Mouse (Mus musculus): ENCODE data around the gene Ampd1.

Ampd1 gene

DNA sequence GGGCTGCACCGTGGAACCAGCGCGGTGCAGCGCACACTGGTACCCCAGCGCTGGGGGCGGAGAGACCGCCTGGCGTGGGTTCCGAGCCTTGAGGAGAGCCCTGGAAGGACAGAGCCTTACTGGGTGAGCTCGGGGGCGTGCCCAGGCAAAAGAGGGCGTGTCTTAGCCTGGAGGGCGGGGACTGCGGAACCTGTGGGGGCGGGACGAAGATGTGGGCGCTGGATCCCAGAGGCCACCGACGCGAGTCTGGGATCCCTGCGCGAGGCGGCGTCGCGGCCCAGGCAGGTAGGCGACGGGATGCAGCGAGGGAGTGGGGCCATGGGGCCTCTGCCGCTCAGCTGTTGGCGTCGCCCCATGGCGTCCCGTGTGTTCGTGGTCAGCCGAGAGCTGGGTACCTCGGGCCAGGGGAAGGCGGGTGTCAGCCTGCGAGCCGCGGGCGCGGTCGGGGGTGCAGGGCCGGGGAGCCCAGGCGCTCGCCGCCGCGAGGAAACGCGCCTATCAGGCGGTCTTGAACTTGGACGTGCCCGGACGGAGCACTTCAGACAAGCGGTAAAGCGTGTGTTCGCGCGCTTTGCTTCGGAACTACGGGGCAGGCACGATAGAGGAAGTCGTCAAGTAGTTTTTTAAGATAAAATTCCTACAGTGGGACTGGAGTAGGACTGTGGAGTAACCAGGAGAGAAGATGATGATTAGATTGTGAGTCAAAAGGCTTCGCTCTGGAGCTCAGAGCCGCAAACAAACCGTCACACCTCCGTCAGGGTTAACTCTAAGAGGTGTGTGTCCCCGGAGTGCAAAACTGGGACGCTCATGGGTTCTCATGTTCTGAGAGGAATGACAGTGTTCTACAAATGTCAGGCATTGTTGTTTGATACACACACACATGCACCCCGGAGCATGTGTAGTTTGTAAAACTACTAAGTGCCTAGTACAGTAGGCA is 28.9 kb downstream of the Ampd1 start, which contains the start of gene Dennd2c:
Gene Dennd2c (plus strand): TSS at position 151 of the 937 bp plus-strand sequence.
- DNase-seq, result peak; percentile 99

GRCm38 (mm10) chr3:103107565-103108240 is 33.9 kb downstream of the Ampd1 start:
- no peak for DNase-seq

GRCm38 (mm10) chr3:103112216-103112615 is 38.4 kb downstream of the Ampd1 start:
- DNase-seq, result peak; percentile 86

DNA sequence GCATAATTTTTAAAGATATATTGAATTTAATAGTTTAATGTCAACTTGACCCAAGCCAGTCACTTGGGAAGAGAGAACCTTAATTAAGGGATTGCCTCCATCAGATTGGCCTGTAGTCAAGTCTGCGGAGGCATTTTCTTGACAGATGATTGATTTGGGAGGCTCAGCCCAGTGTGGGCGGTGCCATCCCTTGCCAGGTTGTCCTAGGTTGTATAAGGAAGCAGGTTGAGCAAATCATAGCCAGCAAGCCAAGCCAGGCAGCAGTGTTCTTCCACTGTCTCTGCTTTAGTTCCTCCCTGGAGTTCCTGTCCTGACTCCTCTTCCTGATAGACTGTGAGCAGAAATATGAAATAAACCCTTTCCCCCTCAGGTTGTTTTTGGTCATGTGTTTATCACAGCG is 49.8 kb downstream of the Ampd1 start:
- peak; percentile 91 for DNase-seq

- peak; percentile 48 for DNase-seq
Measured at GRCm38 (mm10) chr3:103126138-103126537, 52.3 kb downstream of the Ampd1 start.

DNA sequence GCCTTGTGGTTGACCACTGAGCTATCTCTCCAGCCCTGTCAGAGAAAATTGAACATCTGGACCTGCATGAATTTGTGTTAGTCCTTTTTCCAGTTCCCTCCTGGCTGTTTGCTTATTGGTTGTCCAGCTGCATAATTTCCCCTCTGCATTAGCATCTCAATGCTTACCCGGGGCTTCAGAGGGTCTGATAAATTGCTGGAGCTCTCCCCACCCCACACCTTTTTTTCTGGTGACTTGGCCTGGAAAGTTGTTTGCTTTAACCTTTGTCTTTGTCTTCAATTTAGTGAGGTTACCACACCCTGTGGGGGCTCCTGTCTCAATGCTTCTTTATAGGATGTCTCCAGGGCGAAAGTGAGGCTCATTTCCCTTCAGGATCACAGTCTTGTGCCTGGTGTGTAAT is 53.4 kb downstream of the Ampd1 start:
- DNase-seq, result peak; percentile 68

DNA sequence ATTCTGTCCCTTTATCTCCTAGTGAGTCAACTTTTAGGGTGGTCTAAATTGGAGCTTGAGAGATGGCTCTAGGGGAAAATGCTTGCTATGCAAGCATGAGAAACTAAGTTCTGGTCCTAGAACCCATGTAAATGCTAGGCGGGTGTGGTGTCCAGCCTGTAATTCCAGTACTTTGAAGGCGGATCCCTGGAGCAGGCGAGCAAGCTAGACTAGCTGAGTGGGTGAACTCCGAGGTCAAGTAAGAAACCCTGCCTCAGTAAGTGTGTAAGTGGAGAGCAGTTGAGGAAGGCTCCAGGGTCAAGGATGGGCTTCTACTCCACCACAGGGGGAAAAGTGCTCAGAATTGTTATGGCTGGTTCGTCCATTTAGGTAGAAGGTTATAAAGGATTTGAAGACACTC is 53.9 kb downstream of the Ampd1 start:
- peak; percentile 55 for DNase-seq

- DNase-seq, result peak; percentile 63
Measured at GRCm38 (mm10) chr3:103128251-103128650, 54.4 kb downstream of the Ampd1 start.

- peak; percentile 70 for DNase-seq
Measured at GRCm38 (mm10) chr3:103129367-103130159, 55.7 kb downstream of the Ampd1 start.

GRCm38 (mm10) chr3:103130236-103130751 is 56.5 kb downstream of the Ampd1 start:
- peak; percentile 97 for DNase-seq

DNA sequence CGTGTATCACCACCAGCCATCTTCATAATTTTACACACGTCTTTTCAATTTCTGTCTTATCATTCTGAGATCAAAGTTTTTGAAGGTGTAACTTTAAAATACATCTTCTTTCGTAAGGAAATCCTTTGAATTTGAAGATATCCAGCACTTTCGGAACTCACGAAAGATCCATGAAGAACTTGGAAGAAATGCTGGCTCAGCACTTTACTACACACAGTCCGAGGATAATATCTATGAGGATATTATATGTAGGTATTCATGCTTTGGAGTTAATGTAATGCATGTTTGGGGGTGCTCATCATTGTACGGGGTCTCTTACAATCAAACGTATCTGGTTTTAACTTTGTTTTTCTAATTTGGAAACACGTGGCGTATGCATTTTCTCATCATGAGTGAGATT is 59.3 kb downstream of the Ampd1 start:
- DNase-seq, result no peak

DNA sequence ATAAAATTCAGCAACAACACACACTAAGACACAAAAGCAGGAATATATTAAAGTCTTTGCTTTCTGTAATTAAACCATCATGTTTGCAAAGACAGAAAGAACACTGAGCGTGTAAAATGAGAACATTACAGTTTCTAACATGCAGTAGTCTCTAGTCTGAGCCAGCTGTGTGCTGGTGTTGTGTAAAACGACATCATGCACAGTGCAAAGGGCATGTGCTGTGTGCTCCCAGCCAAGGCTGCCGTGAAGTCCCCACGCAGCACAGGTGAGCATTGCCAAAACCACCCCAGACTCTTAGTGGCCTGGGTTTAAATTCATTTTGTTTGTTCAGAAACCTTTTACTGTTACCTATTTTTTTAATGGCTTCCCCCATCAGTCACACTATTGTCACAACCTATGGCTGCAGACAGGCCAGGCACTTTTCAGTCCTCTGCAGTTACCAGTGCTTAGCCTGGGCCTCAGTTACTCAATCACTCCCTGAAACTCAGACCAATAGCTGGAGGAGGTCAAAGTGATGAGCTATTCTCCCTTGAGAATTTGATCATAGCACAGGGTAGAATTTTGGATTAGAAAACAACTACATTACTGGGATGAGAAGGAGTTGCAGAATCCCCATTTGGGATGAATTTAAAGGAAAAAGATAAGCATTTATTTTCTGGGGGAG is 62.7 kb downstream of the Ampd1 start:
- no peak for DNase-seq

GRCm38 (mm10) chr3:103139047-103139446 is 65.2 kb downstream of the Ampd1 start:
- DNase-seq, result peak; percentile 98

DNA sequence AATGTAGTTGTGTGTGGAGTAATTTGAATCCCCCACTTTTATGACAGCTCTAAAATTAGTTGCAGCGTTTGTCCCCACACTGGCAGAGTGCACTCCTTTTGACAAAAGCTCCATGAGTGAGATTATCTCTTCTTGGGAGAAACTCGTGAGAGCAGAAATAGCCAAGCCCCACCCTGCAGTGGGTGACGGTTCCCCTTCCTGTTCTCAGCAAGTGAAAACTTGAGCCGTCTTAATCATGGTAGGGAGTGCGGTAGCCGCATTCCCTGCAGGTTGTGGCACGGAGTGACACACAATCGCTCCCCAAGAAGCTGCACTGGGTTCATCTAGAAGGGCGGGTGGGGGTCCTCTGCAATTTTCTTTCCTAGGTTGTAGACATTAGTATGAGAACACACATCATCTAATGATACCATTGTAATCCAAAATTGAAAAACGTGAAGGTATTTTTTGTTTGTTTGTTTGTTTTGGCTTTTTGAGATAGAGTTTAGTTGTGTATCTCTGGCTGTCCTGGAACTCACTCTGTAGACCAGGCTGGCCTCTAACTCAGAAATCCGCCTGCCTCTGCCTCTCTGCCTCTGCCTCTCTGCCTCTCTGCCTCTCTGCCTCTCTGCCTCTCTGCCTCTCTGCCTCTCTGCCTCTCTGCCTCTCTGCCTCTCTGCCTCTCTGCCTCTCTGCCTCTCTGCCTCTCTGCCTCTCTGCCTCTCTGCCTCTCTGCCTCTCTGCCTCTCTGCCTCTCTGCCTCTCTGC is 66.5 kb downstream of the Ampd1 start:
- DNase-seq, result peak; percentile 97

DNA sequence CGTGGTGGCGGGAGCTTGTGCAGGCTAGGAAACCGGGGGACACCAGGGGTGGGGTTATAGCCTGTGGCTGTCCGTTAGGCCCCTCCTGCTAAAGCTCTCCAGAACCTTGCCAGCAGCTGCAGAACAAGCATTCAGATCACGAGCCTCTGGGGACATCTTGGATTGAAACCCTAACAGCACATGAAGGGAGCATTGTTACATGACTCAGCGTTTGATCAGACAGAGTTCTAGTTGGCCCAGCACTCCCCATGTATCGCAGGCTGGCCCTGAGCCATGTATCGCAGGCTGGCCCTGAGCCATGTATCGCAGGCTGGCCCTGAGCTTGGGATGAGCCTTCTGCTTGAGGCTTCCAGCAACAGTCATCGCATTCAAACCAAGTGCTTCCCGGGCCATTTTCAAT is 67.5 kb downstream of the Ampd1 start:
- peak; percentile 95 for DNase-seq

DNA sequence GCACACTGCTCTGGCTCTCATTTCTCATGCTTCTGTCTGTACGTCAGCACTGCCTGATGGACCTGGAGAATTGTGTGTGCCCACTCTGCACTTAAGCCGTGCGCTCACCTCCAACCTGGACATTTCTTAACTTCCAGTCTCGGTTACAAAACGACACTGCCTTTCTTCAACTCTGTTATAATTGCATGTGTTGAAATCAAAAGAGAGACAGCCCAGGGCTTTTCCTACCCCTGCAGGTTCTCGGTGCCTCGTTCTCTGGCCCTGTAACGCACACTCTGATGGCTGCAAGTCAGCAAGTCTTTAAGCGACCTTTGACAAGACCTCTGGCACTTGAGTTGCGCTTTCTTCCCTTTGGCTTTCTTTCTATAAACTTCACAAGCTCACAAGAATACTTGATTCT is 68.6 kb downstream of the Ampd1 start:
- no peak for DNase-seq

GRCm38 (mm10) chr3:103145336-103145735 is 71.5 kb downstream of the Ampd1 start:
- no peak for DNase-seq

DNA sequence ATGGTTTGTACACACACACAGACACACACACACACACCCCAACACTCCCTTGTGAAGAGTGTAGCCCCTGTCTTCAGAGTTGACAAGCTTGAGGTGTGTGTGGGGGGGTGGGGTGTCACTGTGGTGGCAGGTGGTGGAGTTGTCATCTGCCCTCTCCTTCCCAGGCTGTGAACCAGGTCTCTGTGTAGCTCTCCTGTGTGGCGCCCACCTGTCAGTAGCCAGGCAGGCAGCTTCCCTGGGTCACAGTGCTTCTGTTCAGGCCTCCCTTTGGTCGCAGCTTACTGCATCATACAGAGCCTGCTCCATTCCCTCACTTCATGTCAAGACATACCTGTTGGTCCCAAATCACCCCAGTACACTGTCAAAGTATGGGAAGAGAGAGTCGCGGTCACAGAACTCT is 72.0 kb downstream of the Ampd1 start:
- DNase-seq, result no peak

DNA sequence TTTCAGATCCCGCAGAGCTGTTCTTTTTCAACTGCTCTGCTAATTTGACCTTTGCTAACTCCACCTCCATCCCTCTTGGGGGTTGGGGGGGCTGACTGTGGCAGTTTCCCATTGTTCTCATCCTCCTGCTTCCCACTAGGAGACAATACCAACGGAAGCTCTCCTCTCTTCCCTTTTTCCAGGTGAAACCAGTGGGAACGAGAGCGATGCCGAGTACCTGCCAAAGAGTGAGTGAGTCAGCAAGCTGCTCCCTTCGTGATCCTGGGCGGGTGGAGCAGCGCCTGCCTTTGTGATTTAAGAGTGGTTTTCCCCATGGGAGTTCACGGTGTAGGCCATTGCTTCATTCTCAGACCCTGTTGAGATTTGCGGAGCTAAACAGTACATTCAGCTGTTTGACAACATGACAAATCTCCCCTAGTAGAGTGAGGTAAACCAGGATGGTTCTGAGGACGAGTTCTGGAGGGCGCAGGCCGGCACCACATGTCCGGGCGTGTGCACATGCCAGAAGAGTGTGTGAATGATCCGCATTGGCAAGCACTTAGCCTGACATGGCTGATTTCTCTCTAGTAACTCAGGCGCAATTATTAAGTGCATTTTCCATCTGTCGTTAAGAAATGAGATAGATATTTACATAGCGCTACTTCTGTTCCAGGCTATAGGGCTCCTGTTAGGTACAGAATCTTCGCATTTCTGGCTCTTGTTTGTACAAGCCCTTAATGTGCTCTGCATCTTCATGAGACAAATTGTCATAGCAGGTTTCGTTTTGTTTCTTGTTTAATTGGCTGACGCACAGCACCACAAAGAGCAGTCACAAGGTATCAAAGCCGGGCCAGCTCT is 72.7 kb downstream of the Ampd1 start:
- DNase-seq, result peak; percentile 90

GRCm38 (mm10) chr3:103147775-103148174 is 74.0 kb downstream of the Ampd1 start:
- no peak for DNase-seq

DNA sequence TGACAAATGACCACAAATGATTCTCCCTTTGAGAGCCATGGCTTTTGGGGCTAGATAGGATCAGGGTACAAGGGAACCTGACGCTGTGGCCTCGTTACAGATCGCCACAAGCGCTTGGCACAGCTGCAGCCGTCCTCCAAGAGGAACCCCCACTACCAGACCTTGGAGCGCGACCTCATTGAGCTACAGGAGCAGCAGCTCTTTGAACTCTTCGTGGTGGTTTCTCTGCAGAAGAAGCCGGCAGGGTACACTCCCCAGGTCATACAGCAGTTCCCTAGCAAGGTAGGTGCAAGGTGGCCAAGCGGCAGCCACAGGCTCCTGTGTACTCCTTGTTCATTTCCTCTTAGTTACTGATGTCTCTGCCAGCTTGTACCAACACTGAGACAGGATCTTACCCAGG is 75.1 kb downstream of the Ampd1 start:
- DNase-seq, result no peak
